Mouse (Mus musculus) bone marrow, adult 2 months (tissue): ENCODE data around the gene Npm1.
A peak's percentile ranks its signal among the peaks of the same experiment; 100 is the strongest.

Experiments
- CTCF ChIP-seq: fragments of 200-500 bp; IDR thresholded peaks from 2 replicates; pipeline ENCODE4 v1.5.1; 2011; ENCODE audit warnings: low read length, control low read depth; ENCODE audit not compliant: control insufficient read depth, insufficient read depth
- POLR2A ChIP-seq: fragments of 200-500 bp; IDR thresholded peaks from 2 replicates; pipeline ENCODE4 v1.6.1; 2011; ENCODE audit warnings: low read depth, mild to moderate bottlenecking, control low read depth, low read length, borderline replicate concordance; ENCODE audit not compliant: control insufficient read depth

DNA sequence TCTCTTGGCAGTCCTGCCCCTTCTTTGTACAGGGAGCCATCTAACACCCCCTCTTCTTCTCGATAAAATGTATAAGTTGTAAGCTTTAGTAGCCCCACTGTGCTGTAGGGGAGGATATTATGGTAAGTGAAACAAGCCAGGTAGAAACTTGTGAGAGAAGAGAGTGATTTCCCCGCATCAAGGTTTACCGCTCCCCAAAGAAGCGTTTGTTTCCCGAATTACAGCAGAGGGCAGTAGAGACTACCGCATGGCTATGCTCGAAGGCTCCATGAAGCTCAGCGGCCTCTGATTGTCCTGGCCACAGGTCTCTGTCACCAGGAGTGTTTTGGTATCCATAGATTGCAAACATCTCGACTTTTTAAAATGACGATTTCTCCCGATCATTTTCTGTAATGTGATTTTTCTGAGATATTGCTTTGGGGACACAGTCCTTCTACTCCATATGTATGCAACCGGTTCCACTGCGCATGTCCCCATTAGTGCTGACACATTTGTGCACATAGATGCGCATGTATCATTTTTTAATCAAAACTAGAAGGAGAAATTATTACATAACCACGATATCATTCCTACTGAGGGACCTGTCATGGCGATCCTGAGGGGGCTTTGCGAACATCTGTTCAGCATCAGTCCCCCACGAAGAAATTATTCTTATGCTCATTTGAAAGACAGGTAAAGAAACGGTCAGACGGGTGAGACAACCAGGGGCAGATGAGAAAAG, 13.7 kb upstream of the Npm1 start:
- TF ChIP-seq CTCF = peak; percentile 42; the same call in 1 of the 2 replicates
- no peak for TF ChIP-seq POLR2A
